Mouse (Mus musculus) fibroblast of lung, adult 2 months (primary cell): Measurements from ENCODE around the gene Ppil2.

Experiments used
- DNase-seq: peaks from one replicate; pipeline ENCODE4 v3.0.0-alpha.2; 2011; ENCODE audit warnings: low read depth

The Ppil2 gene

GRCm38 (mm10) chr16:17110771-17111743 is at the start of gene Ppil2:
Gene Ppil2, minus strand, starts transcription at chr16:17111257.
- DNase-seq, result peak; percentile 46

- DNase-seq, result peak; percentile 22
Observed at GRCm38 (mm10) chr16:17154346-17154745, 43.3 kb upstream of the Ppil2 start.

- DNase-seq, result no peak
Observed at GRCm38 (mm10) chr16:17151874-17152273, 40.8 kb upstream of the Ppil2 start.

GRCm38 (mm10) chr16:17150520-17151258 is 39.6 kb upstream of the Ppil2 start:
- no peak for DNase-seq

GRCm38 (mm10) chr16:17148084-17148483 is 37.0 kb upstream of the Ppil2 start:
- DNase-seq, result no peak

GRCm38 (mm10) chr16:17147391-17147929 is 36.4 kb upstream of the Ppil2 start:
- DNase-seq, result no peak

GRCm38 (mm10) chr16:17146772-17147235 is 35.7 kb upstream of the Ppil2 start, which contains the start of gene Ccdc116:
Gene Ccdc116, minus strand, starts transcription at chr16:17147229.
- DNase-seq, result peak; percentile 56

GRCm38 (mm10) chr16:17144339-17144738 is 33.3 kb upstream of the Ppil2 start, which contains the start of gene Ydjc:
Gene Ydjc, plus strand, starts transcription at chr16:17144621.
- no peak for DNase-seq

GRCm38 (mm10) chr16:17137355-17137754 is 26.3 kb upstream of the Ppil2 start:
- no peak for DNase-seq

- DNase-seq, result no peak
Observed at GRCm38 (mm10) chr16:17132906-17133200, 21.8 kb upstream of the Ppil2 start.

GRCm38 (mm10) chr16:17132089-17132905 is 21.2 kb upstream of the Ppil2 start, which contains the start of gene Sdf2l1:
Gene Sdf2l1, minus strand, starts transcription at chr16:17132383.
- DNase-seq, result peak; percentile 88

GRCm38 (mm10) chr16:17131191-17132088 is 20.4 kb upstream of the Ppil2 start:
- no peak for DNase-seq

GRCm38 (mm10) chr16:17127292-17127691 is 16.2 kb upstream of the Ppil2 start:
- DNase-seq, result no peak

- DNase-seq, result no peak
Observed at GRCm38 (mm10) chr16:17124871-17125520, 13.9 kb upstream of the Ppil2 start, which contains the start of gene 2610318N02Rik. Gene 2610318N02Rik, minus strand, starts transcription at chr16:17125167.

GRCm38 (mm10) chr16:17124119-17124870 is 13.2 kb upstream of the Ppil2 start:
- DNase-seq, result no peak

- DNase-seq, result no peak
Observed at GRCm38 (mm10) chr16:17121569-17121968, 10.5 kb upstream of the Ppil2 start.

- DNase-seq, result no peak
Observed at GRCm38 (mm10) chr16:17117309-17117799, 6.3 kb upstream of the Ppil2 start.

- no peak for DNase-seq
Observed at GRCm38 (mm10) chr16:17104600-17104999, 6.5 kb downstream of the Ppil2 start.
